Mouse (Mus musculus) kidney, postnatal 14 days (tissue): ENCODE measurements around the gene Pde4c.

Source experiments
- DNase-seq: peaks from one replicate; pipeline ENCODE4 v3.0.0; 2022; ENCODE audit warnings: mixed read lengths

Pde4c gene

DNA sequence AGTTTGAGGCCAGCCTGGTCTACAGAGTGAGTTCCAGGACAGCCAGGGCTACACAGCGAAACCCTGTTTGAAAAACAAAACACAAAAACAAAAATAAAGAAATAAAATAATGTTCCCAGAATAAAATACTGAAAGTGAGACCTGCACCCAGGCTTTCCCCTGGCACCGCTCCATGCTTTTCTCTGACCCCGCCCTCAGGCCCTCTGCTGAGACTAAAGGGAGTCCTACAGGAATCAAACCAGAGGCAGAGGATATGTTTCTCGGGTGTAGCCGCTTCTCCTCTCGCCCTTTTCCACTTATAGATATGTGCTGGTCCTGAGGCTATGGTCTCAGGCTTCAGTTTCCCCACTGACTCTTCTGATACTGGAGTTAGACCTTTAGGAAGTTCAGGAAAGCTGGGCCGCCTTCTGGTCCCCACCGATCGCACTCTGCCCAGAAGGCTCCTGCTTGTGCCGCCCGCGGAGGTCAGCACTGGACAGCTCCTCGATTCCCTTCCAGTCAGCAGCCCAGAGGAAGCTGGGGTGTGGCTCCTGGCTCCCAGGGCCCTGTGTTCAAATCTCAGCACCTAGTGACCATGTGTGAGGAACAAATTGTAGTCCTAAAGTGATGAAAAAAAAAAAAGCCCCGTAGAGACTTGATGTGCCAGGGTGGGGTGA is 2.4 kb downstream of the Pde4c start:
- peak; percentile 70 for DNase-seq

DNA sequence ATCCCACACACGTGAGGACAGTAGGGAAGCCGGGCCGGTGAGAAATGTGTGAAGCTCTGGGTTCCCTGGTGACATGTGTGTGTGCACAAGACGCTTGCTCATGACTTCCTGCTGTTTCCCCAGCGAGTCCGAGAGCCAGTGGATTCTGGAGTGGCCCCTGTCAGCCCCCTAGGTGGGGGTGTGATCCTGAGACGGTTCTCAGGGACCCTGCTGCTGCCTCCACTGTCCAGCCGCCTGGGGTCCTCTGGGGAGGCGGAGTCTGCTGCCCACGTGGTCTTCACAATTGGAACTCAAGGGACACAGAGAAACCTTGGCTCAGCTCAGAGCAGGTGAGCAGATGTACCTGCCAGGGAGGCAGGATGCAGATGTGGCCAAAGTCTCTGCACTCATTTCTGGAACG is 3.2 kb downstream of the Pde4c start:
- DNase-seq: no peak

DNA sequence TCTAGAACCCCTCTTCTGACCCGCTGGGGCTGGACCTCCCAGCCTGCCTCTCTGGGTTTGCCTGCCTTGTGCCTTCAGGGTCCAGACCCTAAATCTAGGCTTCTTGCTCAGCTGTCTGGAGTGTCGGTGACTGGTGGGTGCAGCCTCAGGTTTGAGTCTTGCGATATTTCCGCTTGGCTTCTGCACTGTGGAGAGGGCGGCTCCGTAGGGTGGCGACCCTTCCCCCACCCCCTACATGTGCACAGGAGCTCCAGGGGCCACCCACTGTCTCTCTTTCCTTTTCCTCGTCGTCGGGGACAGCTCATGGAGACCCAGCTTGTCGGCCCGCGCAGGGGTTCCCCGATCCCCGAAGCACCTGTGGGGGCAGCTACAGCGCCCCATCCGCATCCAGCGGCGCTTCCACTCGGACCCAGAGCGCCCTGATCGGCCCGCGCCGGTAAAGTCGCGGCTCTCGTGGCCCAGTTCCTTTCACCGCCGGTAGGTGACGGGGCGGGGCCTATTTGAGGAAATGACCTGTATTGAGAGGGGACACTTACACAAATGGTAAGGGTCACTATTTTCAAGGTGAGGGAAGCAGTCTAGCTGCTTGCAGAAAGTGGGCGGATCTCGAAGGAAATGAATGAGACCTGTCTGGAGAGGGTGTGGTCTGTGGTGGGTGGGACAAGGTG is 6.4 kb downstream of the Pde4c start:
- no peak for DNase-seq

DNA sequence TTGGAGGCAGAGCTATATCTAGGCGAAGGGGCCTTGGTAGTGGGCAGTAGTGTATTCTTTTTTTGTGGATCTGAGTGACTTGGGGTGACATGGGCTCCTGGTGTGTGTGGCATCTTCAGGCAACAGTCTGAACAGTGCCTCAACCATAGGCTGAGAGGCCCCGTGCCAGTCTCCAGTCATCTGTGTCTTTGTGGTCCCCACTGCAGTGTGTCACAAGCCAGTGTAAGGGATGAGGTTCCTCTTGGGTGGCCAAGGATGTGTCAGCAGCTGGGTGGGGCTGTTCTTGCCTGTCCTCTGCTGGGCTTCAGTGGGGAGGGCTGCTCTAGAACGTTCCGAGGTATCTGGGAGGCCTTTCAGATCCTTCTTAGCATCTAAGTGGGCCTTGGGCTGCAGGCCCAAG is 7.4 kb downstream of the Pde4c start:
- no peak for DNase-seq

DNA sequence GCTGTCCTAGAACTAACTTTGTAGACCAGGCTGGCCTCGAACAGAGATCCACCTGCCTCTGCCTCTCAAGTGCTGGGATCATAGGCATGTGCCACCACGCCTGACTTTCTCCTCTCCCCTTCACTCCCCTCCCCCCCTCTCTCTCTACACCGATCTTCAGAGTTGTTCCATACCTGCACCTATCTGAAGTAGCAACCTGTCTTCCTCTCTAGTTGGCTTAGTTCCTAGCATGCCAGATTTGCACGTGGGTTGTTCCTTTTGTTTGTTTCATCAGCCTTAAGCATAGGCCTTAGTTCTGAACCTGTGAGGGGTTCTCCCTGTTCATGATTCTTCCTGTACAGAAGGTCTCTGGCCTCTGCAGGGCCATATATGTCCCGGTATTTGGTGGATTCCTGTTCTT is 14.2 kb downstream of the Pde4c start:
- no peak for DNase-seq

DNA sequence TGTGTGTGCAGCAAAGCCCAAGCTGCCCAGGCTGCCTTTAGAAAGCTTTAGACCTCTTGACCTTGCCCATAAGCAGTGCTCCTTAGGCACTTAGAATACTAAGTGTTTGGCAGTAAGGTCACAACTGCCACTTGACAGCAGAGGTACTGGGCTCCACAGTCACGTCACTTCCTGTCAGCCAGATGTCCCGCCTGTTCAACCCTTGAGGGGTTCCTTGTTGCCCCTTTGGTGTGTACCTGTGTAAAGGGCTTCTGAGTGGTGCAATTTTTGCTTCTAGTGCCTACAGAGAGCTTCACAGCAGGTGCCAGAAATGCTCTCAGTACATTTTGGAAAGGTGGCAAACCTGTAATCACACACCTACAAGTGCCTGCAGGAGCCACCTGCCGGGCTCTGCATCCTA is 14.7 kb downstream of the Pde4c start:
- no peak for DNase-seq

DNA sequence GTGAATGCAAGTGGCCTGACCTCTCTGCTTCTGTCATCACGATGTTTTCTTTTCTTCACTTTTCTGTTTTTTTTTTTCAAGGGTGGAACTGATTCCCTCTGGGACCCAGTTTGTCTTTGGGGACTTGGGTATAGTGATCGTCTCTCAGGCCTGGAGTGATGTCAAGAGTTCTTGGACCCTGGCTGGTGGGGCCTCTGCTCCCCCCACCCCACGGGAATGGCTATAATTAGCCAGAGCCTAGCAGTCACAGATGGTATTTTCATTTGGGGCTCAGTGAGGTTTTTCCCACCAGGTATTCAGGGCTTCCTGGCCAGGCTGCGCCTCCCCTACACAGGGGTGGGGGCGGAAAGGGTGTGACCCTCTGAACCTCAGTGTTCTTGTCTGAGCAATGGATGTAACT is 18.1 kb downstream of the Pde4c start:
- DNase-seq: no peak

DNA sequence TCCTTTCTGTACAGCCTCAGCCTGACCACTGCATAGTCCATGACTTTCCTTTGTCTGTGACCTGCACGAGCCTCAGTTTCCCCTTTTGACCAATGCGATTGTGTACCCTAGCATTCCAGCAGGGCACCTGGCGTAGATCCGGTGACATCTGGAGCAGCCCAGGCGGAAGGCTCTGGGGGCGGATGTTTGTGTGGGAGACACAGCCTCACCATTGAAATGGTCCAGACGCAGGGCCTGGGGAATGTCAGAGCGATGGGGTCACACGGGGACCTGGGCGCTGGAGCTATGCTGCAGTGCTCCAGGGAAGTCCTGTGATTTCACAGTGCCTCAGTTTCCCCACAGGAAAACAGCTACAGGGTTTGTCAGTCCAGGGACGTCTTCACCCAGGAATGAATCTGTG is 18.7 kb downstream of the Pde4c start:
- peak; percentile 2 for DNase-seq

DNA sequence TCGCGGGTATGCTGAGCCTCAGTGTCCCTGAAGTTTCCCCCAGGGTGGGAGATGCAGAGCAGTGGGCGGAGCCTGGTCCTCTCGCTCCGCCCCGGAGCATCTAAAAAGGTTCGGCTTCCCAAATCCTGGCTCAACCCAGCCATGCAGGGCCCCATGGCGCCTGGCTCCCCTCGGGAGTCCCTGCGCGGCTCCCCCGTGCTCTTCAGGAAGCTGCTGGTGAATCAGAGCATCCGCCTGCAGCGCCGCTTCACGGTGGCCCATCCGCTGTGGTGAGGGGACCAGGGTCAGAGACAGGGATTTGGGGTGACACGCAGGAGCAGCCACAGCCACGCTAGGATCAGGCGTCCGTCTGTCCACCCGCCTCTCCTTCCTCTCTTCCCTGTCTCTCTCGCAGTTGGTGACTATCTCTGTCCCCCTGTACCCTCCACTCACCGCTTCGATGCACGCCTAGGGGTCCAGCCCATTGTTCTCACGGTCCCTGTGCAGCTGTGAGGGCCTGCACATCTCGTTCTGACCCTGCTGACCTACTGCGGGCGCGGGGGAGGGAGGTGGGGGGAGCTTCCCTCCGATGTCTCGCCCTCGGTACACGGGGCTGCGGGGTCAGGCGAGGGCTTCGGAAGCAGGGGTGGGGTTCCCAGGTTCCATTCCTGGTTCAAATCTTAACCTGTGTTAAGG is 19.6 kb downstream of the Pde4c start:
- peak; percentile 36 for DNase-seq

DNA sequence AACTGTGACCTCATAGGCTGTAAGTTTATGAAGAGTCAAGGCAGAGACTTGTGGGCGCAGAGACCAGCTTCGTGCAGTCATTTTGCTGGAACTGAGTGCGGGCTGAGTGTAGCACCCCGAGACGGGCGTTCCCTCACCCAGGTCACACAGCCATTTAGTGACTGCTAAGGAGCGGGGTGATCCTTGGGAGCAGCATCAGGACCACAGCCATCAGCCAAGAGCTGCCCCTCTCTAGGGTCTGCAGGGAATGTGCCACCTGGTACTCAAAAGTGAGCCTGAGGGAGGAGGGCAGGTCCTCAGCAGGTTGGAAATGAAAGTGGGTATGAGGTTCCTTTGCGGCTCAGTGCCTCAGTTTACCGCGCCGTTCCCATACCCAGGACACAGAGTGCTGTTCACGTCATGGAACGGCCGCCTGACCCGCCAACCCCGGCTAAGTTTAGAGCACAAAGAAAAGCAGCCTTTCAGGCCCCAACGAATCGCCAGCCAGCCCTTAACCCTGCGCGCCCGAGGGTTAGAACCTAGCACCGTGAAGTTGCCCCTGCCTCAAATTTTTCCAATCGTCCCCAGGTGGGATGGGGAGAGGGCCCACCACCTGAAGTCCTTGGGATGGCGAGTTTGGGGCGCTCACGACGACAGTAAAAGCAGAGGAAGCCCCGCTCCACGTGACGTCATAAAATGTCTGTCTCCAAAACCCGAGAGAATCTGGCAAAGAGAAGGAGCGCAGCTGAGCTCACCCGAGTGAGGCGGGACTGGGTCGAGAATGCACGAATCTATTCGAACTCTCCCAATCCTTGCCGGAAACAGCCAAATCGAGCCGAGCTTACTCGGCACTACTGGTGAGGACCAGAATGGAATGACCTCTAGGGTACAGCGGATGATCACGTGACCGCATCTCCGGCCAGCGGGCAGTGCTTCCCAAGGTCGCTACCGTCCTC is 20.4 kb downstream of the Pde4c start:
- peak; percentile 89 for DNase-seq

DNA sequence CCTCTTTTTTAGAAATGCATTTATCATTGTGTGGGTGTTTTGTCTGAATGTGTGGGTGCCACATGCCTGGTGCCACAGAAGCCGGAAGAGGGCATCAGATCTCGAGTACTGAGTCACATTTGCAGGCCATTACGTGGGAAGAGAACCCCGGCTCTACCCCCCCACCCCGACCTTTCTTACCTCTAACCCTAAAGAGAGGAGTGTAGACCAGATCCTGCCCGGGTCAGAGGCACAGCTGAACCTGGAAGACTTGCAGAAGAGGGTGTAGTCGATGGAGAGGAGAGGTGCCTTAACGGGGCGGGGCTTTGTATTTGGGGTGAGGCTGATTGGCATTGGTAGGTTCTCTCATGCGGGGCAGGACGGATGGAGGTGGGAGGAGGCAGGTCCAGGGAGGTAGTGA is 21.3 kb downstream of the Pde4c start:
- DNase-seq: no peak

DNA sequence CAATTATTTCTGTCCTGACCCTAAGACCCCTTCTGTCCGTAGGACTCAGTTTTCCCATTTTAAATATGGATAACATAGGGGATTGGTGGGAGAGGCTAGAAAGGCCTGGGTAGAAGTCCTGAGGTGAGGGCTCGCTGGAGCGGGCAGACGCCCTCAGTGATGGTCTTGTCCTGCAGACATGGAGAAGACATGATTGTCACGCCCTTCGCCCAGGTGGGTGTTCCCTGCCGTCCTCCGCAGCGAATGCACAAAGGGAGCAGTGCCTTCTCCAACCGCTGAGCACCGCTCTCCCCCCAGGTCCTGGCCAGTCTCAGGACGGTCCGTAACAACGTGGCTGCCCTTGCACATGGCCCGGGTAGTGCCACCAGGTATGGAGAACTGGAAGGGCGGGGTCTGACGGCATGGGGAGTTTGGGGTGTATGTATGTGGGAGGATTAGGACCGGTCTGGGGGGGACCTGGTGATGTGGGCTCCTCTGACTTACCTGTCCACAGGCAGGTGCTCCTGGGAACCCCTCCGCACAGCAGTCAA is 22.2 kb downstream of the Pde4c start:
- peak; percentile 6 for DNase-seq

DNA sequence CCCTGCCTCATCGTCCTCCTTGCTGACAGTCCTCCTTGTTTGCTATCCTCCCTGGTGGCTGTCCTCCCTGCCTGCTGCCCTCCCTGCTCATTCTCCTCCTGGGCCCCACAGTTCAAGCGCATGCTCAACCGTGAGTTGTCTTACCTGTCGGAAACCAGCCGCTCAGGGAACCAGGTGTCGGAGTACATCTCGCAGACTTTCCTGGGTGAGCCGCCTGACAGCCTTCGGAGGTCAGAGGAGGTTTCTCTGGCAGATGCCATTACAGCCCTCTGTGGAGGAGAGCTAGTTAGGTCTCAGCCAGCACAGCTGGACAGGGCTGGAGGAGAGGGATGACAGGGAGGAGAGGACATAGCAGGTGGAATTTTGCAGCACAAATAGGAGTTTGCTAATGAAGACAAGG is 23.2 kb downstream of the Pde4c start:
- DNase-seq: no peak

DNA sequence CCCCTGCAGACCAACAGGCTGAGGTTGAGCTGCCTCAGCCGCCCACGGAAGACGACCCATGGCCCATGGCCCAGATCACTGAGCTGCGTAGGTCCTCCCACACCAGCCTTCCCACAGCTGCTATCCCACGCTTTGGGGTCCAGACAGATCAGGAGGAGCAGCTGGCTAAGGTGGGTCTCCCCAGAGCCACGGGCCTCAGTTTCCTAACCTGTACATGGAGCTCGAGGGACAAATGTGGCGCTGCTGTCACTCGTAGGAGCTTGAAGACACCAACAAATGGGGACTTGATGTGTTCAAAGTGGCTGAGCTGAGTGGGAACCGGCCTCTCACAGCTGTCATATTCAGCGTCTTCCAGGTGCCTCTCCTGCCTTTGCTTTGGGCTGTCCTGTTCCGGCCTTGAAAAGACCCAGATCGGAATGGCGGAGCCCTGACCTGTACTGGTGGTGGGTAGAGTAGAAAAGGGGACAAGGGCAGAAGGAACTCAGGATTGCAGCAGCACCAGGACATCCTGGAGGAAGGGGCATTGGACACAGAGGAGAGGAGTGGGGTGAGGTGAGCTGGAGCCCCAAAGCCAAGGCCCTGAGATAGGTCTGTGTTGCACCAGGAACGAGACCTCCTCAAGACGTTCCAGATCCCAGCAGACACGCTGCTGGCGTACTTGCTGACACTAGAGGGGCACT is 23.8 kb downstream of the Pde4c start:
- no peak for DNase-seq

DNA sequence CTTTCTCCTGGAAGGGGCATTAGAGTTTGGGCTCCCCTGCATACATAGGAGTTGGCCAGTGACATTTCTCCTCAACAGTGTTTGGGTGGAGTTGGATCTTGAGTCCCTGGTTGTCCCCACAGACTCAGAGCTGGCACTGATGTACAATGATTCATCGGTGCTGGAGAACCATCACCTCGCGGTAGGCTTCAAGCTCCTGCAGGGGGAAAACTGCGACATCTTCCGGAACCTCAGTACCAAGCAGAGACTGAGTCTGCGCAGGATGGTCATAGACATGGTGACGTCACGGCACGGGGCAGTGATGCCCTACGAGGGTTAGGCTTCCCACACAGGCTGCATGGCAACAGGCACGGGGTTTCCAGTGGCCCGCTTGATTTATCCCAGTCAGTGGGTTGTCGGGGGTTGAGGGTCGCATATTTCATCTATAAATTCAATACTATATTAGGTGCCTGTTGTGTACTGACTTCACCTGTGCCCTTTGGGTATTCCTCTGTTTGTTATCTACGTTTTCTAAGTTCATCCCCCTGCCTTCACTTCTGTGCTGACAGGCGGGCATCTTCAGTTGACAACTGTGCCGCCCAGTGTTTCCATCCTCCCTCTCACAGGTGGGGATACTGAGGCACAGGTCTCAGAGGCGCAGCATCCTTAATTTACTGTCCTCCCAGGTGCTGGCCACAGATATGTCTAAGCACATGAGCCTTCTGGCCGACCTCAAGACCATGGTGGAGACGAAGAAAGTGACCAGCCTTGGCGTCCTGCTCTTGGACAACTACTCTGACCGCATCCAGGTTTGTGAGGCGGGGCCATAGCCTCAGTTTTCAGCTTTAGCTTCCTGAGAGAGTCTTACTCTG is 25.0 kb downstream of the Pde4c start:
- peak; percentile 1 for DNase-seq

DNA sequence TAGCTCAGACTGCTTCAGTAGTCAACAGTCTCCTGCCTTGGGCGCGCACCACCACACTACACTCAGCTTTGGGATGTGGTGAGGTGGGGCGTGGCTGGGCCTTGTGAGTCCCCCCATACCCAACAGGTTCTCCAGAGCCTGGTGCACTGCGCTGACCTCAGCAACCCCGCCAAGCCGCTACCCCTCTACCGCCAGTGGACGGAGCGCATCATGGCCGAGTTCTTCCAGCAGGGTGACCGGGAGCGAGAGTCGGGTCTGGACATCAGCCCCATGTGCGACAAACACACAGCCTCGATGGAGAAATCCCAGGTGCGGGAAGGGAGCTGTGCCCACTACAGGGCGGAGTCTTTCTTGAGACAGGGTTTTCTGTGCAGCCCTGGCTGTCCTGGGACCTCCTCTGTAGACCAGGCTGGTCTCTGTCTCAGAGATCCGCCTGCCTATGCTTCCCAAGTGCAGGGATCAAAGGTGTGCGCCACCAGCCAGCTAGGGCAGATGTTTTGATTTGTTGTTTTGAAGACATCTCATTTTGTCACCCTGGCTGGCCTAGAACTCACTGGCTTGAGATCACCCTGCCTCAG is 25.7 kb downstream of the Pde4c start:
- DNase-seq: no peak

DNA sequence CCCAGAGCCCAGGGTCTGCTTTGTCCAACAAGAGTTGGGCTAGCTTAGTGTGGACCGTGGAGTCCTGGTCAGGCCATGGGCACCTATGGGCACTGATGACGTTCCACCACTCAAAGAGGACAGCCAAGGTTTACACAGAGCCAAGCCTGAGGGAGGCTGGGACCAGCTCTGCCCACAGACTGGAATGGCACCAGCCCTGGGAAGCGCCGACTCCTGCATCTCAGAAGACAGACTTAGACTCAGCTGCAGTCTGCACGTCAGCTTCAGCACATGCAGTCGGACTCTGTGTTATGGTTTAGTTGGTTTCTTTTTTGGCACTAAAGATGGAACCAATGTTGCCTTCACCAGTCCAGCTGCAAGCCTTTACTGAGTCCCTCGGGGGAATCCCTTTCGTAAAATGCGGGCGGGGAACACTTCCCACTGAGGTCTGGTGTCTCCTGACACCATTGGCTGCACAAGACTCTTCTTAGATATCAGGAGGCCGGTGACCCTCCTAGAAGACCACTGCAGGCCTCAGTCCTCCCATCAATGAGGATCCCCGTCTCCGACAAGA is 26.7 kb downstream of the Pde4c start:
- peak; percentile 1 for DNase-seq

DNA sequence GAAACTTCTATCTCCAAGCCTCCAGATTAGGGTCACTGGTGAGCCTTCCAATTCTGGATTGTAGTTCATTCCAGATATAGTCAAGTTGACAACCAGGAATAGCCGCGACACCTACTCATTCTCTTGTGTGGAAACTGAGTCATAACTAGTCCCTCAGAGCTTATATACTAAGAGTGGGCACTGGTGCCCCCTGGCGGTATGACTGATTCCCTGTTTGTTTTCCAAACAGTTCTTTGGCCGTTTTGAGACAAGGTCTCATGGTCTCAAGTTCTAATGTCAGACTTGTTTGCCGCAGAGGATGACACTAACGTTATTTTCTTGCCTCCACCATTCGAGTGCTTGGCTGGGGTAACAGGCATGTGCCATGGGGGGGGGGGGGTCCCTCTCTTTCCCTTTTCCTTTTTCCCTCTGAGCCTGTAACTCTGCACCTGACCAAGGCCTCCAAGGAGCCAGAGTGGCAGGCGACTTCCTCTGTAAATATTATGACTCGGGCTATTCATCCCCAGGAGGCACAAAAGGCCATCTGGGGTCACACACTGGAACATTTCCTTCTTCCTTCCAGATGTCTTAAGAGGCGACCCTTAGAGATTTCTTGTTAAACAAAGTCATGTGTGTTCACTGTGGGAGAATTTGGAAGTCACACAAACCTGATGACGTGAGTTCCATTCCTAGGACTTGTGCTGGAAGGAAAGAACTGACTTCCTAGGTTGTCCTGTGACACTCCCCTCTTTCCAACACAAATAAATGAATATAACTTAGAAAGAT is 28.7 kb downstream of the Pde4c start:
- DNase-seq: peak; percentile 88

DNA sequence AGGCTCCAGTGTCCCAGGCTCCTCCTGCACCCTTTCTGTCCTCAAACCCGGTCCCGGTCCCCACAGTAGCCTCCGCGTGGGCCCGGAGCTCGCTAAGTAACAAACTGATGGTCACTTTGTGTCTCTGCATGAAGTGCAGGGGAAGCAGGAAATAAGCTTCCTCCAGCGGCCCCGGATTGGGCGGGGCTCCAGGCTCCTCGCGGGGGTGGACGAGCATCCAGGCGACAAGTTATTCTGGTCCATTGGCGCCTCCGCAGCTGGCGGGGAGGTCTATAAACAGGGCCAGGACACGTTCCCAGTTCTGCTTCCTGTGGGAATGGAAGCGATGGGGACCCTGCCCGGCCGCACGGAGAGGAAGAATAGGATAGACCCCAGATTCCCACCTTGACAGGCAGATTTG is 29.6 kb downstream of the Pde4c start:
- DNase-seq: peak; percentile 91
